Mouse (Mus musculus) myocyte (in vitro differentiated cells): Measurements from ENCODE around the gene Tor1aip1. TPM values are rescaled to one million over a fixed set of nuclear protein-coding genes. Genes with fewer than 3 reads are reported as not detected.

Source experiments
- H3K27me3 ChIP-seq: one replicate; pipeline ENCODE4 v1.6.1; 2011; ENCODE audit not compliant: control insufficient read depth, insufficient read depth, insufficient read length
- H3K36me3 ChIP-seq: one replicate; pipeline ENCODE4 v1.6.1; 2011; ENCODE audit not compliant: control insufficient read depth, insufficient read depth
- H3K4me2 ChIP-seq: one replicate; pipeline ENCODE4 v1.6.1; 2011; ENCODE audit warnings: low read depth, control low read depth
- H3K4me3 ChIP-seq: one replicate; pipeline ENCODE4 v1.5.1; 2011; ENCODE audit warnings: mild to moderate bottlenecking, control low read depth, moderate library complexity
- H3K79me2 ChIP-seq: one replicate; pipeline ENCODE4 v1.6.1; 2011; ENCODE audit not compliant: control insufficient read depth, insufficient read depth
- H3ac ChIP-seq: one replicate; pipeline ENCODE4 v1.6.1; 2011; ENCODE audit not compliant: control insufficient read depth, insufficient read length
- CEBPB ChIP-seq: IDR thresholded peaks from 2 replicates; pipeline ENCODE4 v1.6.1; 2011; ENCODE audit warnings: mild to moderate bottlenecking, moderate library complexity; ENCODE audit not compliant: poor library complexity, insufficient read depth, severe bottlenecking
- E2F4 ChIP-seq: IDR thresholded peaks from one replicate; pipeline ENCODE4 v1.6.1; 2011; ENCODE audit warnings: mild to moderate bottlenecking, control low read depth, moderate library complexity; ENCODE audit not compliant: insufficient read depth
- MAX ChIP-seq: IDR thresholded peaks from one replicate; pipeline ENCODE4 v1.6.1; 2011; ENCODE audit warnings: low read depth, mild to moderate bottlenecking, control low read depth
- MYOD1 ChIP-seq, 3 experiments: IDR thresholded peaks; one replicate each; pipeline ENCODE4 v1.6.1; 2011; ENCODE audit warnings: control low read depth in 2 of 3, low read depth in 2 of 3, mild to moderate bottlenecking in 2 of 3, moderate library complexity in 1 of 3; ENCODE audit not compliant: insufficient read length in 2 of 3, control insufficient read depth in 1 of 3
- MYOG ChIP-seq, 3 experiments: IDR thresholded peaks; one replicate each; pipeline ENCODE4 v1.6.1; 2011; ENCODE audit warnings: control low read depth in 2 of 3, low read depth in 2 of 3, mild to moderate bottlenecking in 2 of 3; ENCODE audit not compliant: insufficient read length in 2 of 3, control insufficient read depth in 1 of 3, insufficient read depth in 1 of 3
- POLR2A ChIP-seq: IDR thresholded peaks from one replicate; pipeline ENCODE4 v1.6.1; 2011; ENCODE audit warnings: low read depth, mild to moderate bottlenecking, control low read depth, moderate library complexity; ENCODE audit not compliant: insufficient read length
- POLR2AphosphoS2 ChIP-seq: IDR thresholded peaks from one replicate; pipeline ENCODE4 v1.6.1; 2011; ENCODE audit warnings: low read depth, control low read depth; ENCODE audit not compliant: insufficient read length
- REST ChIP-seq: IDR thresholded peaks from one replicate; pipeline ENCODE4 v1.6.1; 2011; ENCODE audit warnings: mild to moderate bottlenecking, control low read depth, moderate library complexity; ENCODE audit not compliant: insufficient read depth, insufficient read length
- SRF ChIP-seq: IDR thresholded peaks from one replicate; pipeline ENCODE4 v1.6.1; 2011; ENCODE audit warnings: low read depth; ENCODE audit not compliant: control insufficient read depth, insufficient read length
- TCF12 ChIP-seq: IDR thresholded peaks from one replicate; pipeline ENCODE4 v1.6.1; 2011; ENCODE audit warnings: mild to moderate bottlenecking, control low read depth; ENCODE audit not compliant: poor library complexity, insufficient read depth, severe bottlenecking
- TCF3 ChIP-seq: IDR thresholded peaks from one replicate; pipeline ENCODE4 v1.6.1; 2011; ENCODE audit warnings: low read depth, control low read depth; ENCODE audit not compliant: insufficient read length
- USF1 ChIP-seq: IDR thresholded peaks from one replicate; pipeline ENCODE4 v1.6.1; 2011; ENCODE audit warnings: low read depth, mild to moderate bottlenecking, control low read depth, moderate library complexity
- polyA plus RNA-seq: library from polyadenylated mRNA; unstranded; fragments of >200 nt; fragmentation: generic; extraction: Trizol; gene quantifications from one replicate; pipeline ENCODE4 v1.2.1, GENCODE M21; 2012; ENCODE audit warnings: missing spikeins

Gene Tor1aip1
- polyA plus RNA-seq, 1 experiment, result 15.8 TPM

DNA sequence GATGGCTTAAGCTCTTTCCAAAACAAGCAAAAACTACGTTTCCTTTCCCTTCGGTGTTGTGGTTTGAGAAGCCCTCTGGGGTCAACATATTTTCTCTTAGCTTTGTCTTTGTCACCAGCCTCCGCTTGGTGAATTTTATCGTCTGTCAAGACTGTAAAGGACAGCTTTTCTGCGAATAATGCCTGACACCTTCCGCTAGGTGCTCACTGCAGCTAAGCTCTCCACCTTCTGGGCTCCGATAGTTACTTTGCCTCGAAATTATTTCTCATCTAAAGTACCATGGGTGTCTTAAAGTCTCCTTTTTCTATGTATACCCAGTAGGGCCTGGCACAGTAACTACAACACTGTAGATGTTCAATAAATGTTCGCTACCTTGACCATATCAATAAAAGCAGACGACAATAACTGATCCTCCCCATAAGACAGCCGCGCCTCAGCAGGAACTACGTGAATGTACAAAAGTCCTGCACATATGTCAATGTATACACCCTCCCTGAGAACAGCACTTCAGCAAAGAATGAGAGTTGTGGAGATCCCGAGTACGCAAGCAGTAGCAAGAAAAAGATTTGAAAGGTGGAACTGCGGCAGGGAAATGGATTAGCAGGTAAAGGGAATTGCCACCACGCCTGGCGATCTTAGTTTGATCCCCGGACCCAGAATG, 62.4 kb downstream of the Tor1aip1 start:
- Histone ChIP-seq H3K4me3 (peak overlapping the region; percentile 76), H3K27me3 (peaks cover 5% of the 10 kb centered on the region), H3K4me2 (peak overlapping the region; percentile 99), H3ac (peak overlapping the region; percentile 87), H3K36me3 (no peaks in the 10 kb centered on the region), H3K79me2 (peaks cover 33% of the 10 kb centered on the region)
- no peak for TF ChIP-seq MAX
- no peak for TF ChIP-seq MYOG (IDR thresholded peaks at IDR 0.05; ENCODE audit: control insufficient read depth in 1 of 3, insufficient read depth in 1 of 3, insufficient read length in 2 of 3, low read depth in 2 of 3)
- TF ChIP-seq MYOD1 (IDR thresholded peaks at IDR 0.05; ENCODE audit: control insufficient read depth in 1 of 3, insufficient read length in 2 of 3, low read depth in 2 of 3), result no peak
- no peak for TF ChIP-seq SRF
- TF ChIP-seq CEBPB, result no peak
- TF ChIP-seq USF1, result no peak
- no peak for TF ChIP-seq POLR2AphosphoS2
- TF ChIP-seq POLR2A, result no peak
- no peak for TF ChIP-seq REST
- TF ChIP-seq TCF3, result no peak
- no peak for TF ChIP-seq TCF12
- no peak for TF ChIP-seq E2F4

DNA sequence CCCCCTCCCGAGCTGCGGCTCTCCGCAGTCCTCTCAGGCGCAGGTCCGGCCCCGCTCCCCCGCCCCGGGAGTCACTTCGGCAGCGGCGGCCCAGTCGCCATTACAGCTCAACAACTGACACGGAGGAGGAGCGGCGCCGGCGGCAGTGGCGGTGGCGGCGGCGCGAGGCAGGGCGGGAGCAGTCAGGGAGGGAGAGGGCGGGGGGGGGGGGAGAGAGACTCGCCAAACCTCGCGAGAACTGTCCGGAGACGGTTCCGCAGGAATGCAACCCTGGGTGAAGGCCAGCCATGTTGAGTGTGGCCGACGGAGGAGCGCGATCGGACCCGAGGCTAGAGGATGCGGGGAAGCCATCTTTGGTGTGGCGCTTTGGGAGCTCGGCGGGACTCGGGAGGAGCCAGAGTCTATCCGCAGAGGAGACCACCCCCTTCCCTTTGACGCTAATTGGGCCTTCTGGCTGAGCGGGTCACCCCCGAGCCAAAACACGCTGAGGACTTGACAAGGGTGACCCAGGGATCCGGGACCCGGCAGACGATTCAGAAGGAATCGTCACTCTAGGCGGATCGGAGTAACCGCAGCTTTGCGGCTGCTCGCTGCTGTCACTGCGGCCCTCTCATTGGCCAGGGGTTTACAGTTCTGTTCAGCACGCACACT, 63.1 kb downstream of the Tor1aip1 start, which contains the start of gene Cep350:
Cep350 (minus strand) TSS at position 188 of the 651 bp plus-strand sequence.
- peaks cover 5% of the 10 kb centered on the region for H3K27me3 ChIP-seq
- TF ChIP-seq E2F4, result no peak
- TF ChIP-seq POLR2A, result peak; percentile 77
- TF ChIP-seq MYOG (IDR thresholded peaks at IDR 0.05; ENCODE audit: control insufficient read depth in 1 of 3, insufficient read depth in 1 of 3, insufficient read length in 2 of 3, low read depth in 2 of 3), result peak in 1 of 3 experiments; percentile 42
- TF ChIP-seq MAX, result no peak
- TF ChIP-seq MYOD1 (IDR thresholded peaks at IDR 0.05; ENCODE audit: control insufficient read depth in 1 of 3, insufficient read length in 2 of 3, low read depth in 2 of 3), result peak in 1 of 3 experiments; percentile 16
- peak; percentile 64 for TF ChIP-seq POLR2AphosphoS2
- H3ac ChIP-seq, result peak within 1 kb of the TSS; percentile 87
- H3K4me2 ChIP-seq, result peak within 1 kb of the TSS; percentile 99
- peaks cover 33% of the 10 kb centered on the region for H3K79me2 ChIP-seq
- H3K4me3 ChIP-seq, result peak within 1 kb of the TSS; percentile 76
- no peaks in the 10 kb centered on the region for H3K36me3 ChIP-seq

DNA sequence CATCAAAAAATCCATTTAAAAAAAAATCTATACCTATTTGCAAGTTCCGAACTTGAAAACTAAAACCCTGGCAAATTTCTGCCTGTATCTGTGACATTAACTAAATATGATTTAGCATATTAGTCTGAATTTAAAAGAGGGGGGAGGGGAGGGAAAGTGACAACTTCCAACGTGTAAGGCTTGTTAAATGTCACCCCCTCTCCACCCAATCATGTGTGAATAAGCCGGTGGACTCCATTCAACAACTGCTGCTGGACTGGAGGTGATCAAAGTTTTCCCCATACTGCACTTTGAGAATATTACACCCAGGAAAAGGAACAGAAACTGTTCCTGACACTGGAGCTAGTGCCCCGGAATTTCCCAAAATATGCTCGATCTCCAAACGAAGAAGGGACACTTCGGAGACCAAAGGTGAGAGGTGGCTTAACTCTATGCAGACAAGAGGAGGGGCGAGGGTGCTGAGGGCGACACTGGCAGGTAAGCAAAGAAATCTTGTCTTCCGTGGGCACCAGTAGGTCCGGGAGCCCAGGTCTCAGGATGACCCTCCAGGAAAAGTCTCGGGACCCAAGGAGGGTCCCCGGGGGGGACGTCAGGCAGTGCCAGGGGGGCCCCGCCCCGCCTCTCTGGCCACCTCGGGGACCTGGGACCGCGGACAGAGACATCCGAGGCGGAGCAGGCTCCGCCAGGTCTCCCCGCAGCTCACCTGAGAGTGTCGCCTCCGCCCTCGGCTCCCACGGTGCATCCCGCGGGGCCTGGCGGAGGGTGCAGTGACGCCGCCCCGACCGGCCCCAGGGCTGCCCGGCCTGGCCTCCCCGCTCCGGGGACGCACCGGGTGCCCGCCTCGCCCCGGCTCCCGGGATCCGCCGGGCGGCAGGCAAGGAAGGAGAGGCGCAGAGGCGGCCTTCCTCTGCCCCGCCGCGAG, 63.9 kb downstream of the Tor1aip1 start:
- H3K4me3 ChIP-seq, result peak overlapping the region; percentile 76
- peaks cover 3% of the 10 kb centered on the region for H3K27me3 ChIP-seq
- H3K79me2 ChIP-seq, result peaks cover 33% of the 10 kb centered on the region
- TF ChIP-seq TCF3 (no peak), MYOD1 (IDR thresholded peaks at IDR 0.05; ENCODE audit: control insufficient read depth in 1 of 3, insufficient read length in 2 of 3, low read depth in 2 of 3) (no peak), POLR2AphosphoS2 (no peak), MAX (no peak), REST (no peak), POLR2A (no peak), CEBPB (no peak), USF1 (no peak), MYOG (IDR thresholded peaks at IDR 0.05; ENCODE audit: control insufficient read depth in 1 of 3, insufficient read depth in 1 of 3, insufficient read length in 2 of 3, low read depth in 2 of 3) (no peak)
- no peaks in the 10 kb centered on the region for H3K36me3 ChIP-seq
- peak overlapping the region; percentile 87 for H3ac ChIP-seq
- H3K4me2 ChIP-seq, result peak overlapping the region; percentile 92

Other genes starting within 250 kb of the Tor1aip1 start
- 101 TPM for gene Qsox1, start 223.6 kb downstream of the Tor1aip1 start, polyA plus RNA-seq
- gene Cep350, start 63.2 kb downstream of the Tor1aip1 start, polyA plus RNA-seq, result 3.4 TPM
- gene Tor1aip2, start 1.1 kb downstream of the Tor1aip1 start, polyA plus RNA-seq, result 54.6 TPM
- not detected for gene Fam163a, start 168.5 kb upstream of the Tor1aip1 start, polyA plus RNA-seq